Mouse (Mus musculus) NIH3T3 (cell line): Measurements from ENCODE around the gene C2cd4b.

Source experiments
- DNase-seq: peaks from one replicate; pipeline ENCODE4 v3.0.0-alpha.2; 2012; ENCODE audit warnings: low read depth

The C2cd4b gene

GRCm38 (mm10) chr9:67774201-67774600 lies 15.0 kb downstream of the C2cd4b start:
- DNase-seq: no peak

GRCm38 (mm10) chr9:67778553-67778952 lies 19.3 kb downstream of the C2cd4b start:
- no peak for DNase-seq

- DNase-seq: no peak
These were observed 23.5 kb downstream of the C2cd4b start for GRCm38 (mm10) chr9:67782786-67783185.

- DNase-seq: no peak
These were observed 24.2 kb downstream of the C2cd4b start for GRCm38 (mm10) chr9:67783464-67783863.

GRCm38 (mm10) chr9:67783925-67784324 lies 24.7 kb downstream of the C2cd4b start:
- peak; percentile 9 for DNase-seq

GRCm38 (mm10) chr9:67786311-67786710 lies 27.1 kb downstream of the C2cd4b start:
- DNase-seq: no peak

- DNase-seq: no peak
These were observed 28.4 kb downstream of the C2cd4b start for GRCm38 (mm10) chr9:67787671-67788070.

GRCm38 (mm10) chr9:67792405-67792804 lies 33.2 kb downstream of the C2cd4b start:
- no peak for DNase-seq

- DNase-seq: no peak
These were observed 34.3 kb downstream of the C2cd4b start for GRCm38 (mm10) chr9:67793501-67793900.

GRCm38 (mm10) chr9:67794216-67794615 lies 35.0 kb downstream of the C2cd4b start:
- DNase-seq: no peak

- DNase-seq: no peak
These were observed 35.4 kb downstream of the C2cd4b start for GRCm38 (mm10) chr9:67794668-67795067.

- DNase-seq: peak; percentile 10
These were observed 36.0 kb downstream of the C2cd4b start for GRCm38 (mm10) chr9:67795205-67795675.

GRCm38 (mm10) chr9:67799078-67799819 lies 40.0 kb downstream of the C2cd4b start:
- peak; percentile 11 for DNase-seq

- peak; percentile 58 for DNase-seq
These were observed 43.0 kb downstream of the C2cd4b start for GRCm38 (mm10) chr9:67802241-67802640.

- DNase-seq: no peak
These were observed 47.8 kb downstream of the C2cd4b start for GRCm38 (mm10) chr9:67807000-67807399.

GRCm38 (mm10) chr9:67810527-67810926 lies 51.3 kb downstream of the C2cd4b start:
- no peak for DNase-seq
